Mouse (Mus musculus) thymus, postnatal 25 days (tissue): ENCODE data around the gene Slc16a13.

Experiments
- DNase-seq: peaks from one replicate; pipeline ENCODE4 v3.0.0; 2022

The Slc16a13 gene

GRCm38 (mm10) chr11:70220731-70221602, at the start of gene Slc16a13:
Gene Slc16a13 (minus strand): TSS chr11:70221064.
- DNase-seq: peak; percentile 88

GRCm38 (mm10) chr11:70266405-70266804, 45.5 kb upstream of the Slc16a13 start:
- no peak for DNase-seq

GRCm38 (mm10) chr11:70265819-70266218, 45.0 kb upstream of the Slc16a13 start:
- no peak for DNase-seq

- peak; percentile 65 for DNase-seq
Measured at GRCm38 (mm10) chr11:70265252-70265651, 44.4 kb upstream of the Slc16a13 start.

GRCm38 (mm10) chr11:70259035-70259434, 38.2 kb upstream of the Slc16a13 start:
- no peak for DNase-seq

GRCm38 (mm10) chr11:70254931-70255531, 34.2 kb upstream of the Slc16a13 start, which contains the start of gene Alox12:
Gene Alox12 (minus strand): TSS chr11:70255353.
- no peak for DNase-seq

GRCm38 (mm10) chr11:70254337-70254736, 33.5 kb upstream of the Slc16a13 start:
- no peak for DNase-seq

GRCm38 (mm10) chr11:70251853-70252252, 31.0 kb upstream of the Slc16a13 start:
- DNase-seq: no peak

- DNase-seq: no peak
Measured at GRCm38 (mm10) chr11:70250150-70250549, 29.3 kb upstream of the Slc16a13 start.

GRCm38 (mm10) chr11:70247136-70247845, 26.4 kb upstream of the Slc16a13 start:
- peak; percentile 85 for DNase-seq

- DNase-seq: no peak
Measured at GRCm38 (mm10) chr11:70242591-70242990, 21.7 kb upstream of the Slc16a13 start.

- DNase-seq: peak; percentile 82
Measured at GRCm38 (mm10) chr11:70239541-70240279, 18.8 kb upstream of the Slc16a13 start, which contains the start of the genes Gm21988 and Rnasek. Gene Gm21988 (minus strand): TSS chr11:70239830. Gene Rnasek (minus strand): TSS chr11:70239842.

GRCm38 (mm10) chr11:70238591-70239440, 18.0 kb upstream of the Slc16a13 start:
- DNase-seq: no peak

GRCm38 (mm10) chr11:70237457-70238167, 16.7 kb upstream of the Slc16a13 start, which contains the start of gene 0610010K14Rik:
Gene 0610010K14Rik (minus strand): TSS chr11:70237914.
- DNase-seq: peak; percentile 98

- no peak for DNase-seq
Measured at GRCm38 (mm10) chr11:70236717-70237116, 15.9 kb upstream of the Slc16a13 start.

- DNase-seq: no peak
Measured at GRCm38 (mm10) chr11:70235254-70235900, 14.5 kb upstream of the Slc16a13 start.

GRCm38 (mm10) chr11:70234497-70234896, 13.6 kb upstream of the Slc16a13 start:
- no peak for DNase-seq

- no peak for DNase-seq
Measured at GRCm38 (mm10) chr11:70234037-70234436, 13.2 kb upstream of the Slc16a13 start.

- no peak for DNase-seq
Measured at GRCm38 (mm10) chr11:70233016-70233415, 12.2 kb upstream of the Slc16a13 start.

GRCm38 (mm10) chr11:70232546-70232945, 11.7 kb upstream of the Slc16a13 start:
- no peak for DNase-seq
